Mouse (Mus musculus): ENCODE measurements around the gene Herpud2. TPM values are rescaled to one million over a fixed set of nuclear protein-coding genes. Genes with fewer than 3 reads are reported as not detected.
A peak's percentile ranks its signal among the peaks of the same experiment; 100 is the strongest.

Gene Herpud2
- polyA plus RNA-seq, 1 experiment from 2014 or later = 35.6 TPM

- Histone ChIP-seq H3K4me3 (ENCODE audit: low read depth, low read length) (no peak overlapping the region), H3K27ac (ENCODE audit: low read depth, low read length) (no peak overlapping the region), H3K4me1 (ENCODE audit: control insufficient read depth, insufficient read depth, low read length) (no peaks in the 10 kb centered on the region), H3K9me3 (ENCODE audit: control insufficient read depth, low read length) (no peaks in the 10 kb centered on the region), H3K27me3 (ENCODE audit: control insufficient read depth, insufficient read depth, low read length) (no peaks in the 10 kb centered on the region), H3K4me2 (ENCODE audit: low read depth, low read length) (no peak overlapping the region), H3K36me3 (ENCODE audit: control insufficient read depth, insufficient read depth, low read length) (no peaks in the 10 kb centered on the region), H3K9ac (replicated peaks; ENCODE audit: low read depth, low read length) (no peak overlapping the region)
- no peak for ATAC-seq (ENCODE audit: low read depth)
- 34% methylated on average over 1 of the region's 1 CpGs for WGBS
These were observed 4.8 kb upstream of the Herpud2 start for GRCm38 (mm10) chr9:25156377-25156776.

GRCm38 (mm10) chr9:25153066-25153465 is 1.4 kb upstream of the Herpud2 start:
- no peak for ATAC-seq (ENCODE audit: low read depth)

DNA sequence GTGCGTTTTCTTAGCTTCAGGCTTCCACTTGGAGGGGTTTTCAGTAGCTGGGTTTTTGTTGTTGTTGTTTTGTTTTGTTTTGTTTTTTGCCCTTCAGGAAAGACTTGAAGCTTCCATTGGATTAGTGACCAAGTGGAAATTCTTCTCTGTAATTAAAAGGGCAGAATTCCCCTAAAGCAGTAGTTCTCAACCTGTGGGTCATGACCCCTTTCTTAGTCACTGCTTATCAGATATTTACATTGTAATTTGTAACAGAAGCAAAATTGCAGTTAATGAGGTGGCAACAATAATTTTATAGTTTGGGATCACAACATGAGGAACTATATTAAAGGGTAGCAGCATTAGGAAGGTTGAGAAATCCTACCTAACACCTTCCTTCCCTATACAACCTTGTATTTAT is 837 bp upstream of the Herpud2 start:
- peak overlapping the region; percentile 93 for H3K9ac ChIP-seq (replicated peaks; ENCODE audit: low read depth, low read length)
- no peak for ATAC-seq (ENCODE audit: low read depth)
- H3K9me3 ChIP-seq (ENCODE audit: control insufficient read depth, low read length) = no peaks in the 10 kb centered on the region
- H3K36me3 ChIP-seq (ENCODE audit: control insufficient read depth, insufficient read depth, low read length) = no peaks in the 10 kb centered on the region
- H3K4me1 ChIP-seq (ENCODE audit: control insufficient read depth, insufficient read depth, low read length) = peaks cover 15% of the 10 kb centered on the region
- WGBS = 19% methylated on average over 1 of the region's 1 CpGs
- H3K4me3 ChIP-seq (ENCODE audit: low read depth, low read length) = peak overlapping the region; percentile 93
- H3K4me2 ChIP-seq (ENCODE audit: low read depth, low read length) = peak overlapping the region; percentile 92
- H3K27me3 ChIP-seq (ENCODE audit: control insufficient read depth, insufficient read depth, low read length) = no peaks in the 10 kb centered on the region
- peak overlapping the region; percentile 98; the same call in 1 of the 2 replicates for H3K27ac ChIP-seq (ENCODE audit: low read depth, low read length)

More at GRCm38 (mm10) chr9:25153066-25153465, 1.4 kb upstream of the Herpud2 start:
- H3K27ac ChIP-seq (ENCODE audit: low read depth, low read length) = no peak overlapping the region
- H3K36me3 ChIP-seq (ENCODE audit: control insufficient read depth, insufficient read depth, low read length) = no peaks in the 10 kb centered on the region
- H3K9me3 ChIP-seq (ENCODE audit: control insufficient read depth, low read length) = no peaks in the 10 kb centered on the region
- peaks cover 15% of the 10 kb centered on the region for H3K4me1 ChIP-seq (ENCODE audit: control insufficient read depth, insufficient read depth, low read length)
- H3K27me3 ChIP-seq (ENCODE audit: control insufficient read depth, insufficient read depth, low read length) = no peaks in the 10 kb centered on the region
- H3K4me2 ChIP-seq (ENCODE audit: low read depth, low read length) = no peak overlapping the region
- no peak overlapping the region for H3K4me3 ChIP-seq (ENCODE audit: low read depth, low read length)
- H3K9ac ChIP-seq (replicated peaks; ENCODE audit: low read depth, low read length) = no peak overlapping the region

DNA sequence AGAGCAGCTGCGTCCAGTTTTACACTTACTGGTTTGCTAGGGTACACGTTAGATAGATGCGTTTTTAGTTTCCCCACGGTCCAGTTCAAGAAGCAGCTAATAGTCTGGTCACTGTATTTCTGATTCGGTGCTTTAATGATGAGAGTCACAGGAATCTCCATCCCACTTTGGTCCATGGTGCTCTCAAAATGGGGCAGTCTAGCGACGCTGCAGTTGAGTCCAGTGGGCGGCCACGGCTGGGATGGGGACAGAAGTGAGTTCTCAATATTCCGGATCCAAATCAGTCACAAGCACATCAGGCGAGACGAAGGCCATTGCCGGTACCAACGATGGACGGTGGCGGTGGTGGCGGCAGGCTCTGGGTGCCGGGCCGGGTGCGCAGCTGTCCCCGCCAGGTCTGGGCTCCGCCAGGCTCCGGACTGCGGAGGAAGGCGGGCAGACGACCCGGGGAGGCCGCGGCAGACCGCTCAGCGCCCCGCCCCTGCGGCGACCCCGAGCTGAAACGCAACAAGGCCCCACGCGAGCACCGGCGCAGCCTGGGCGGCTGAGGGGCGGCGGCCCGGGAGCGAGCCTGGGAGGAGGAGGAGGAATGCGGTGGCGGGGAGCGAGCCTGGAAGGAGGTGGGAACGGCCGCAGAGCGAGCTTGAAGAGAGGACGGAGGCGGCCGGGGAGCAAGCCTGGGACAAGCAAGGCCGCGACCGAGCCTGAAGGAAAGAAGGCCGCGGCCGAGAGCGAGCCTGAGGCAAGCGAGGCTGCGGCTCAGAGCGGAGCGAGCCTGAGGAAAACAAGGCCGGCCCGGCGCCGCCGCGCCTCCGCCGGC is 619 bp downstream of the Herpud2 start:
- WGBS = under 1% methylated on average over 70 of the region's 73 CpGs

GRCm38 (mm10) chr9:25148767-25149166 is 2.9 kb downstream of the Herpud2 start:
- peaks cover 15% of the 10 kb centered on the region for H3K4me1 ChIP-seq (ENCODE audit: control insufficient read depth, insufficient read depth, low read length)
- H3K27ac ChIP-seq (ENCODE audit: low read depth, low read length) = no peak overlapping the region
- no peak for ATAC-seq (ENCODE audit: low read depth)
- H3K4me3 ChIP-seq (ENCODE audit: low read depth, low read length) = peak overlapping the region; percentile 21
- no peaks in the 10 kb centered on the region for H3K9me3 ChIP-seq (ENCODE audit: control insufficient read depth, low read length)
- H3K36me3 ChIP-seq (ENCODE audit: control insufficient read depth, insufficient read depth, low read length) = no peaks in the 10 kb centered on the region
- peak overlapping the region; percentile 48 for H3K4me2 ChIP-seq (ENCODE audit: low read depth, low read length)
- H3K27me3 ChIP-seq (ENCODE audit: control insufficient read depth, insufficient read depth, low read length) = no peaks in the 10 kb centered on the region
- H3K9ac ChIP-seq (replicated peaks; ENCODE audit: low read depth, low read length) = no peak overlapping the region

More for the DNA sequence above, 619 bp downstream of the Herpud2 start:
- peak; percentile 71 for ATAC-seq (ENCODE audit: low read depth)
- peak overlapping the region; percentile 98 for H3K27ac ChIP-seq (ENCODE audit: low read depth, low read length)
- peaks cover 15% of the 10 kb centered on the region for H3K4me1 ChIP-seq (ENCODE audit: control insufficient read depth, insufficient read depth, low read length)
- no peaks in the 10 kb centered on the region for H3K36me3 ChIP-seq (ENCODE audit: control insufficient read depth, insufficient read depth, low read length)
- no peaks in the 10 kb centered on the region for H3K9me3 ChIP-seq (ENCODE audit: control insufficient read depth, low read length)
- H3K4me3 ChIP-seq (ENCODE audit: low read depth, low read length) = peak overlapping the region; percentile 93
- peak overlapping the region; percentile 93 for H3K9ac ChIP-seq (replicated peaks; ENCODE audit: low read depth, low read length)
- H3K4me2 ChIP-seq (ENCODE audit: low read depth, low read length) = peak overlapping the region; percentile 92
- H3K27me3 ChIP-seq (ENCODE audit: control insufficient read depth, insufficient read depth, low read length) = no peaks in the 10 kb centered on the region

DNA sequence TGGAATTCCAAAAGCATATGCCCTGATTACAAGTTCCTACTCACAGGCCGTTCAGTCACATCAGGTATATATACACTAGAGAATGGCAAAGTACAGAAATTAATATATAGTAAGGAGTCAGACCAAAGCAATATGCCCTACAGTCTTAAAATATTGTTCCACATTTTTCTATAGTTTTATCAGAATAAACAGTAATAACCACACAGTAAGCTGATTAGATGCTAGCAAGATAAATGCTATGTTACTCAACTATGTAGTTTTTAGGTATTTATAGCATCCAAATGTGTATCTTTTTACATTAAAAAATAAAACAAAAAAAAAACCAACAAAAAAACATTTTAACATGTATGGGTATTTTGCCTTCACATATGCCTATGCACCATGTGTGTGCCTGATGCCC is 5.7 kb downstream of the Herpud2 start:
- Histone ChIP-seq H3K27ac (ENCODE audit: low read depth, low read length) (no peak overlapping the region), H3K27me3 (ENCODE audit: control insufficient read depth, insufficient read depth, low read length) (no peaks in the 10 kb centered on the region), H3K4me3 (ENCODE audit: low read depth, low read length) (no peak overlapping the region), H3K4me1 (ENCODE audit: control insufficient read depth, insufficient read depth, low read length) (peaks cover 15% of the 10 kb centered on the region), H3K36me3 (ENCODE audit: control insufficient read depth, insufficient read depth, low read length) (no peaks in the 10 kb centered on the region), H3K9ac (replicated peaks; ENCODE audit: low read depth, low read length) (no peak overlapping the region), H3K4me2 (ENCODE audit: low read depth, low read length) (no peak overlapping the region), H3K9me3 (ENCODE audit: control insufficient read depth, low read length) (no peaks in the 10 kb centered on the region)
- no peak for ATAC-seq (ENCODE audit: low read depth)
- WGBS = 89% methylated on average over 1 of the region's 1 CpGs

DNA sequence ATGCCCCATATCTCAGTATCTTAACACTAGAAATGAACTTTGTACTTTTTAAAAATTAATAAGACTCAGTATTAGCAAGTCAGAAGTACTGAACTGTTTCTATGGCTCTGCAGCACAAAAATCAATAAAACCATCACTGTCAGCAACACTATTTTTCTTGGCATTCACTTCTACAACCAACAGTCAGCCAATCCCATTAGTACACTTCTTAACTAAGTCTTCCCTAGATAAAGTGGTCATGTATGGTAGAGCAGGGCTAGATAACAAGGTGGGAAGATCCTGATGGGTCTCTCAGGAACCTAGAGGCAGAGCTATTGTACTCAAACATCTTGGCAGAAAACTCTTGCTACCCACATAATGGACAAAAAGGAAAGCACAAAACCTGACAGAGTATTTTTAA is 7.7 kb downstream of the Herpud2 start:
- H3K9ac ChIP-seq (replicated peaks; ENCODE audit: low read depth, low read length) = no peak overlapping the region
- H3K36me3 ChIP-seq (ENCODE audit: control insufficient read depth, insufficient read depth, low read length) = no peaks in the 10 kb centered on the region
- H3K27me3 ChIP-seq (ENCODE audit: control insufficient read depth, insufficient read depth, low read length) = no peaks in the 10 kb centered on the region
- ATAC-seq (ENCODE audit: low read depth) = no peak
- H3K4me2 ChIP-seq (ENCODE audit: low read depth, low read length) = no peak overlapping the region
- no peaks in the 10 kb centered on the region for H3K9me3 ChIP-seq (ENCODE audit: control insufficient read depth, low read length)
- H3K4me3 ChIP-seq (ENCODE audit: low read depth, low read length) = no peak overlapping the region
- H3K27ac ChIP-seq (ENCODE audit: low read depth, low read length) = no peak overlapping the region
- H3K4me1 ChIP-seq (ENCODE audit: control insufficient read depth, insufficient read depth, low read length) = peaks cover 9% of the 10 kb centered on the region

DNA sequence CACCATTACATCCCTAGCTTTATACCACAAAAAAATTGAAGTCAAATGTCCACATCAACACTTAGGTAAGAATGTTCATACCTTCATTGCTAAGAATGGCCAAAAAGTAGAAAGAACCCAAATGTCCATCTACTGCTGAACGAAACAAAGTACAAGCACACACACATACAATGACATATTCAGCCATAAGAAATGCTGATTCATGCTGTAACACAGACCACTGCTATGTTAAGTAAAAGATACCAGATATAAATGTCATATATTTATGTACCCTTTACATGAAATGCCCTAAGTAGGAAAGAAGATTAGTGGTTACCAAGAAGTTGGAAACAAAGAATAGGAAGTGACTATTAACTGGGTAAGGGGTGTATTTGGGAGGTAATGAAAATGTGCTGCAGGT is 8.6 kb downstream of the Herpud2 start:
- 98% methylated on average over 1 of the region's 1 CpGs for WGBS

GRCm38 (mm10) chr9:25142041-25142440 is 9.6 kb downstream of the Herpud2 start:
- Histone ChIP-seq H3K27me3 (ENCODE audit: control insufficient read depth, insufficient read depth, low read length) (no peaks in the 10 kb centered on the region), H3K4me2 (ENCODE audit: low read depth, low read length) (no peak overlapping the region), H3K27ac (ENCODE audit: low read depth, low read length) (no peak overlapping the region), H3K9ac (replicated peaks; ENCODE audit: low read depth, low read length) (no peak overlapping the region), H3K4me1 (ENCODE audit: control insufficient read depth, insufficient read depth, low read length) (no peaks in the 10 kb centered on the region), H3K36me3 (ENCODE audit: control insufficient read depth, insufficient read depth, low read length) (no peaks in the 10 kb centered on the region), H3K4me3 (ENCODE audit: low read depth, low read length) (no peak overlapping the region), H3K9me3 (ENCODE audit: control insufficient read depth, low read length) (no peaks in the 10 kb centered on the region)
- no peak for ATAC-seq (ENCODE audit: low read depth)
- WGBS = 92% methylated on average over 3 of the region's 3 CpGs

More for the DNA sequence above, 8.6 kb downstream of the Herpud2 start:
- Histone ChIP-seq H3K4me1 (ENCODE audit: control insufficient read depth, insufficient read depth, low read length) (no peaks in the 10 kb centered on the region), H3K9me3 (ENCODE audit: control insufficient read depth, low read length) (no peaks in the 10 kb centered on the region), H3K27ac (ENCODE audit: low read depth, low read length) (no peak overlapping the region), H3K27me3 (ENCODE audit: control insufficient read depth, insufficient read depth, low read length) (no peaks in the 10 kb centered on the region), H3K4me2 (ENCODE audit: low read depth, low read length) (no peak overlapping the region), H3K9ac (replicated peaks; ENCODE audit: low read depth, low read length) (no peak overlapping the region), H3K36me3 (ENCODE audit: control insufficient read depth, insufficient read depth, low read length) (no peaks in the 10 kb centered on the region), H3K4me3 (ENCODE audit: low read depth, low read length) (no peak overlapping the region)
- no peak for ATAC-seq (ENCODE audit: low read depth)

All from neural tube, embryonic 14.5 days (tissue).